Mouse (Mus musculus) limb, embryonic 15.5 days (tissue): ENCODE results near the gene Osgin1. TPM values are rescaled to one million over a fixed set of nuclear protein-coding genes. Genes with fewer than 3 reads are reported as not detected.

ENCODE experiments used
- ATAC-seq: fragments of 200-750 bp; cut with Nextera tagmentation; 2 replicates; pipeline ENCODE4 v1.8.0; 2017; ENCODE audit warnings: low read depth, moderate TSS enrichment; ENCODE audit not compliant: insufficient number of reproducible peaks, low FRiP score, low TSS enrichment
- H3K27ac ChIP-seq: fragments of 300-500 bp; sonication (generic); 2 replicates; pipeline ENCODE4 v1.5.1; 2015; ENCODE audit warnings: moderate library complexity, mild to moderate bottlenecking, inconsistent platforms
- H3K27me3 ChIP-seq: fragments of 300-500 bp; sonication (generic); 2 replicates; pipeline ENCODE4 v1.6.1; 2015; ENCODE audit warnings: inconsistent platforms
- H3K36me3 ChIP-seq: fragments of 300-500 bp; sonication (generic); 2 replicates; pipeline ENCODE4 v1.6.1; 2015; ENCODE audit warnings: inconsistent platforms
- H3K4me1 ChIP-seq: fragments of 300-500 bp; sonication (generic); 2 replicates; pipeline ENCODE4 v1.6.1; 2015; ENCODE audit warnings: inconsistent platforms
- H3K4me2 ChIP-seq: fragments of 300-500 bp; sonication (generic); 2 replicates; pipeline ENCODE4 v1.6.1; 2015; ENCODE audit warnings: mild to moderate bottlenecking, inconsistent platforms
- H3K4me3 ChIP-seq: fragments of 300-500 bp; sonication (generic); 2 replicates; pipeline ENCODE4 v1.5.1; 2015; ENCODE audit warnings: mild to moderate bottlenecking, inconsistent platforms
- H3K9ac ChIP-seq: fragments of 300-500 bp; sonication (generic); 2 replicates; pipeline ENCODE4 v1.6.1; 2015; ENCODE audit warnings: inconsistent platforms
- H3K9me3 ChIP-seq: fragments of 300-500 bp; sonication (generic); 2 replicates; pipeline ENCODE4 v1.6.1; 2016; ENCODE audit warnings: inconsistent platforms
- WGBS: fragments of 180-500 bp; shearing (Covaris S2); methylation state at CpG from one replicate; pipeline ENCODE4 v1.1.7; 2015; 5-methylcytosine and 5-hydroxymethylcytosine counted together
- polyA plus RNA-seq: library from polyadenylated mRNA; unstranded; fragments of >200 nt; fragmentation: Nextera tagmentation; extraction: Ambion mirVana; gene quantifications from 2 replicates; pipeline ENCODE4 v1.2.1, GENCODE M21; 2015

Gene Osgin1
- polyA plus RNA-seq, 1 experiment from 2014 or later, result 2.4 TPM

DNA sequence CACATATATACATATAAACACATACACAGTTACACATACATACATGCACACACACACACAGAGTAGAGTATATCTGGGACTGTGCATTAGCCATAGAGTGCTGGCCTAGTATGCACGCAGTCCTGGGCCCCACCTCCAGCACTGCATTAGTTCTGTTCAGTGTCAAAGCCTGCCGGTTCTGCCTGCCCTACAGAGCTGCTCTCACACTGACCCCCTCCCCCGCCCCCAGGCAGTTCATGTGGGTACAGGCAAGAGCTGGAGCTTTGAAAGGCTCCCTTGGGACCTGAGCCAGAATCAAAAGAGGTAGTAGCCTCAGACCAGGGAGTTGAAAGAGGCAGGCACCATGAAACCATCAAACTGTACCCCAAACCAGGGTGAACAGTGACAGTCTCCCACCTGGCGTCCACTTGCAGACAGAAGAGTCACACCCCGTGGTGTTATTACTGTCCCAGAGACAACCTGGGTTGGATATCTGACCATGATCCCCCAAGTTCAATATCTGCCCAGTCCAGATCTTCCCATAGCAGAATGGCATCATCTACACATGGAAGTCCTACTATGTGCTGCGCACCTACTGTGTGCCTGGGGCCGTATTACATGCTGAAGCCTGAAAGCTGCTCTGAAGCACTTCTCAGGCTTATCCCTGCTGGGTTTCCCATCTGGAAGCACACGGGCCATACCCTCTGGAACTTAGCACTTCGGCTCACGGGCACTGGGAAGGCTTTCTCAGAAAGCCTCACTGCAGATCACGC lies 50.4 kb downstream of the Osgin1 start:
- Histone ChIP-seq H3K4me3 (no peak overlapping the region), H3K4me2 (no peak overlapping the region), H3K27me3 (no peaks in the 10 kb centered on the region), H3K9me3 (no peaks in the 10 kb centered on the region), H3K36me3 (no peaks in the 10 kb centered on the region), H3K9ac (no peak overlapping the region), H3K27ac (no peak overlapping the region), H3K4me1 (no peaks in the 10 kb centered on the region)
- no peak for ATAC-seq
- 79% methylated on average over 11 of the region's 11 CpGs for whole genome bisulfite sequencing

- H3K4me3 ChIP-seq, result no peak overlapping the region
- H3K36me3 ChIP-seq, result no peaks in the 10 kb centered on the region
- H3K27ac ChIP-seq, result no peak overlapping the region
- H3K4me2 ChIP-seq, result no peak overlapping the region
- no peak overlapping the region for H3K9ac ChIP-seq
- peaks cover 4% of the 10 kb centered on the region; the same call in 1 of the 2 replicates for H3K27me3 ChIP-seq
- no peak for ATAC-seq
- H3K4me1 ChIP-seq, result peaks cover 9% of the 10 kb centered on the region; the same call in 1 of the 2 replicates
- WGBS, result 73% methylated on average over 7 of the region's 7 CpGs
- no peaks in the 10 kb centered on the region for H3K9me3 ChIP-seq
These were observed 53.2 kb downstream of the Osgin1 start for GRCm38 (mm10) chr8:119487093-119487492.

Other genes with a start within 250 kb of the Osgin1 start
- 321 and 323 TPM in 2 replicates for gene Hsbp1, start 89.6 kb upstream of the Osgin1 start, polyA plus RNA-seq
- gene Mlycd, start 39.2 kb upstream of the Osgin1 start, polyA plus RNA-seq, result 11.9 and 12.9 TPM in 2 replicates
- 0.96 and 1.1 TPM in 2 replicates for gene Necab2, start 12.6 kb downstream of the Osgin1 start, polyA plus RNA-seq
- gene Slc38a8, start 67.6 kb downstream of the Osgin1 start, polyA plus RNA-seq, result 0.14 TPM in 1 of 2 replicates, not detected in the other
- gene Mbtps1, start 124.6 kb downstream of the Osgin1 start, polyA plus RNA-seq, result 122 and 126 TPM in 2 replicates
- gene Hsdl1, start 141.1 kb downstream of the Osgin1 start, polyA plus RNA-seq, result 31.7 and 33.2 TPM in 2 replicates
- 0.06 and 0.09 TPM in 2 replicates for gene Dnaaf1, start 141.1 kb downstream of the Osgin1 start, polyA plus RNA-seq
- gene Taf1c, start 171.1 kb downstream of the Osgin1 start, polyA plus RNA-seq, result 11.4 and 11.7 TPM in 2 replicates
- gene Adad2, start 178.6 kb downstream of the Osgin1 start, polyA plus RNA-seq, result 0.08 TPM in 1 of 2 replicates, not detected in the other
- 0.19 and 0.27 TPM in 2 replicates for gene Kcng4, start 201.6 kb downstream of the Osgin1 start, polyA plus RNA-seq
- 1.5 and 4.7 TPM in 2 replicates for gene Wfdc1, start 232.2 kb downstream of the Osgin1 start, polyA plus RNA-seq